Mouse (Mus musculus): ENCODE data around the gene Pim3. TPM values are rescaled to one million over a fixed set of nuclear protein-coding genes. Genes with fewer than 3 reads are reported as not detected.

The Pim3 gene
- polyA plus RNA-seq, 1 experiment from 2014 or later: 47.1 TPM

DNA sequence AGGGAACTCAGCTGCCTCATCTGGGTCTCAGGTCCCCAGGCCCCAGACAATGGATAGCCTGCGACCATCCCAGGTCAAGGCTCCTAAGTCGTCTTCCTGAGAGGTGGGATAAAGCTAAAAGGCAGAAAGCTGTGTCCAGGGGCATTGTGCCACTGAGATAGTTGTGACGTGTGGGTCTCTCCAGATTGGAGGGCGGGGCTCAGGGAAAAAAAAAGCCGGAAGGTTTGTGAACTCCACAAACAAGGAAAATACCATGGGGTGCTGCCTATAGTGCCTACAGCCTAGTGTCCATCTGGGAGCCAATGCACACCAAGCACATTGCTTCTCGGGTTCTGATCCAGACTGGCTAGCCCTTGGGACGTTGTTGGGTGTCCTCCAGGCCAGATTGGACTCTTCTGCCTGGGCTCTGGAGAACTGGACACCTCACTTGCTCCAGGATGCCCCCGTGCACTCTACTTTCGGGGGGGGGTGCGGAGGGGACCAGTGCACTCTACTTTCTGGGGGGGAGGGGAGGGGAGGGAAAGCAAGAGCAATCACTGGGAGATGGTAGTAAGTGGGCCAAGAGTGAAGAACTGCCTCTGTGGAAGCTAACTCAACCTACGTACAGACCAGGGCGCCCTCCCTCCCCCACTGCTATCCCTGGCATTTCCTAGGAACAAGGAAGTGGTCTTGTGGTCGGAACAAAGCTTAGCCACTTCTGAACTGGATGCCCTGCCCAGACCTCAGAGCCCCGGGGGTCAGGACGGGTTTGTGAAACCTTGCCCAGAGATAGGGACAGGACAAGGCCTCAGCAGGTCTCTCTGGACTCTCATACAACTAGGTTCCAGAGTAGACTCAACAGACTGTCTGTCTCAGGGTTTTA is 6.8 kb upstream of the Pim3 start:
- Histone ChIP-seq H3K36me3 (ENCODE audit: control insufficient read depth, insufficient read depth, low read length) (no peaks in the 10 kb centered on the region), H3K27me3 (ENCODE audit: control insufficient read depth, insufficient read depth, low read length) (no peaks in the 10 kb centered on the region), H3K9ac (ENCODE audit: low read length) (peak overlapping the region; percentile 30; the same call in 1 of the 2 replicates), H3K27ac (replicated peaks in 1 of 2; ENCODE audit: control insufficient read depth in 1 of 2, insufficient read depth in 1 of 2, low read depth in 2 of 2, low read length in 2 of 2) (peak overlapping the region; percentile 49 to 61; a peak in 2 of 4 replicates), H3K4me2 (ENCODE audit: low read length) (0 out of 2 replicates have a peak overlapping the region, but pooled peaks have one; percentile 32), H3K9me3 (ENCODE audit: control insufficient read depth, low read length) (no peaks in the 10 kb centered on the region), H3K4me1 (ENCODE audit: control insufficient read depth in 2 of 2, insufficient read depth in 2 of 2, low read length in 2 of 2) (peaks cover 32 to 35% of the 10 kb centered on the region in 2 experiments), H3K4me3 (ENCODE audit: control insufficient read depth in 1 of 2, insufficient read depth in 1 of 2, low read depth in 1 of 2, low read length in 2 of 2) (no peak overlapping the region)
- WGBS: 60% methylated on average over 15 of the region's 15 CpGs
- ATAC-seq (ENCODE audit: insufficient number of reproducible peaks, insufficient read depth, low FRiP score, low read depth): no peak

DNA sequence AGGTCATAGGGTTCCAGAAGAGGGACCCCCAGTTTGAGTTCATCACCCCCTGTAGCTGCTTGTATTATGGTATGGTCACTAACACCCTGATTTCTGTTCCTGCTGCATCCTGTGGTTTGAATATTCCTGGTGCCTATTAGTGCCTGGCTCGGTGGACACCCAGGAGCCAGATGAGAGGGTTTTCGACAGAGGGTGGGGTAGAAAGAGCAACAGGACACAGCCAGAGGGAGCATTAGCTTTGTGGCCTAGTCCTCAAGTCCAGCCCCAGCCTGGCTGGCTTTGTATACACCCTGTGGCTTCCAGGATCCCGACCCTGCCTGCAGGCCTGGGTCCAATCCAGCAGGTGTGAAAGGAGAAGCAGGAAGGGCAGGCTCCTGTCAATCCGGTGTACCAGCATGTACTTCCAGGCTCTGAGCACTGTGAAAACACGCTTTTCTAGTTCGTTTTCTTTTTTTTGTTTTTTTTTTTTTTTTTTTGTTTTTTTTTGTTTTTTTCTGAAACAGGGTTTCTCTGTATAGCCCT is 6.0 kb upstream of the Pim3 start:
- H3K9me3 ChIP-seq (ENCODE audit: control insufficient read depth, low read length): no peaks in the 10 kb centered on the region
- H3K4me1 ChIP-seq (ENCODE audit: control insufficient read depth in 2 of 2, insufficient read depth in 2 of 2, low read length in 2 of 2): peaks cover 25 to 28% of the 10 kb centered on the region in 2 experiments
- 0 out of 2 replicates have a peak overlapping the region, but pooled peaks have one; percentile 28 for H3K9ac ChIP-seq (ENCODE audit: low read length)
- no peak overlapping the region for H3K4me3 ChIP-seq (ENCODE audit: control insufficient read depth in 1 of 2, insufficient read depth in 1 of 2, low read depth in 1 of 2, low read length in 2 of 2)
- WGBS: 76% methylated on average over 6 of the region's 6 CpGs
- no peak overlapping the region for H3K27ac ChIP-seq (replicated peaks in 1 of 2; ENCODE audit: control insufficient read depth in 1 of 2, insufficient read depth in 1 of 2, low read depth in 2 of 2, low read length in 2 of 2)
- no peak overlapping the region for H3K4me2 ChIP-seq (ENCODE audit: low read length)
- ATAC-seq (ENCODE audit: insufficient number of reproducible peaks, insufficient read depth, low FRiP score, low read depth): no peak
- H3K27me3 ChIP-seq (ENCODE audit: control insufficient read depth, insufficient read depth, low read length): no peaks in the 10 kb centered on the region
- H3K36me3 ChIP-seq (ENCODE audit: control insufficient read depth, insufficient read depth, low read length): no peaks in the 10 kb centered on the region

DNA sequence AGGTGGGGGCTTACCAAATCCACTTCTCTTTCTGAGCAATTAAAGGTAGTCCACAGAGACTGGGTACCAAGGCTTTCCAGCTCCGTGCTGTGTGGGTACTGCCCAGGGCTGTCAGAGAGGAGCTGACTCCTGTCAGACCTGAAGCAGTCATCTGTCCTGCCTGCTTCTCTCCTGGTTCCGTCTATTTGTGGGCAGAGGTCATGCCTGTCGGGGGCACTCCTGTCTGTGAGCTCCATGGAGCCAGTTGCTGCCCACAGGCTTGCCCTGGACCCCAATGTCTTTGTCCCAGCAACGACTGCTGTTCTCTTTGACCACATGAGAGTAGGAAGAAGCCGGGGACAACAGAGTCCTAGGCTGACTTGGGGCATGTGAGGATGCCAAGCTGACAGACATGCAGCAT is 5.4 kb upstream of the Pim3 start:
- no peak overlapping the region for H3K4me3 ChIP-seq (ENCODE audit: control insufficient read depth in 1 of 2, insufficient read depth in 1 of 2, low read depth in 1 of 2, low read length in 2 of 2)
- no peak for ATAC-seq (ENCODE audit: insufficient number of reproducible peaks, insufficient read depth, low FRiP score, low read depth)
- no peaks in the 10 kb centered on the region for H3K36me3 ChIP-seq (ENCODE audit: control insufficient read depth, insufficient read depth, low read length)
- H3K9ac ChIP-seq (ENCODE audit: low read length): no peak overlapping the region
- H3K9me3 ChIP-seq (ENCODE audit: control insufficient read depth, low read length): no peaks in the 10 kb centered on the region
- H3K4me2 ChIP-seq (ENCODE audit: low read length): no peak overlapping the region
- peaks cover 28 to 29% of the 10 kb centered on the region in 2 experiments for H3K4me1 ChIP-seq (ENCODE audit: control insufficient read depth in 2 of 2, insufficient read depth in 2 of 2, low read length in 2 of 2)
- H3K27ac ChIP-seq (replicated peaks in 1 of 2; ENCODE audit: control insufficient read depth in 1 of 2, insufficient read depth in 1 of 2, low read depth in 2 of 2, low read length in 2 of 2): no peak overlapping the region
- WGBS: 85% methylated on average over 5 of the region's 5 CpGs
- H3K27me3 ChIP-seq (ENCODE audit: control insufficient read depth, insufficient read depth, low read length): no peaks in the 10 kb centered on the region

DNA sequence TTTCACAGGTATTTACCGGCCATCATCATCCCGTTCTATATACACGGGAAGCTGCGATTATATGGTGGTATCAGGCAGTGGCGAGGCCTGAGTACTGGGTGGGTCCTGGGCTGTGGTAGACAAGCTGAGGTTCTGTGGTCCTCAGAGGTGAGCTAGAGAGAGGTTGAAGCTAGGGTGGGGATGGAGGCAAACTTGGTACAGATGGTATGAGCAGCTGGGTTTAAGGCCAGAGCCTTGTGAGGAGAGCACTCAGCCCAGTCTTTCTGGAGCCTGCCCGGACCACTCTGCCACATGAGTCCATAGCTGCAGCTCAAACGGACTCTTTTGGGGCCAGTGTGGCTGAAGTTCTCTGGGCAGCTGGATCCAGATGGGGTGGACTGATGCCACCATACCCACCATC is 4.6 kb upstream of the Pim3 start:
- H3K9me3 ChIP-seq (ENCODE audit: control insufficient read depth, low read length): no peaks in the 10 kb centered on the region
- no peak overlapping the region for H3K4me2 ChIP-seq (ENCODE audit: low read length)
- H3K36me3 ChIP-seq (ENCODE audit: control insufficient read depth, insufficient read depth, low read length): no peaks in the 10 kb centered on the region
- ATAC-seq (ENCODE audit: insufficient number of reproducible peaks, insufficient read depth, low FRiP score, low read depth): no peak
- H3K4me1 ChIP-seq (ENCODE audit: control insufficient read depth in 2 of 2, insufficient read depth in 2 of 2, low read length in 2 of 2): peaks cover 29 to 30% of the 10 kb centered on the region in 2 experiments
- no peak overlapping the region for H3K27ac ChIP-seq (replicated peaks in 1 of 2; ENCODE audit: control insufficient read depth in 1 of 2, insufficient read depth in 1 of 2, low read depth in 2 of 2, low read length in 2 of 2)
- WGBS: 94% methylated on average over 7 of the region's 7 CpGs
- H3K27me3 ChIP-seq (ENCODE audit: control insufficient read depth, insufficient read depth, low read length): no peaks in the 10 kb centered on the region
- H3K9ac ChIP-seq (ENCODE audit: low read length): no peak overlapping the region
- H3K4me3 ChIP-seq (ENCODE audit: control insufficient read depth in 1 of 2, insufficient read depth in 1 of 2, low read depth in 1 of 2, low read length in 2 of 2): no peak overlapping the region

DNA sequence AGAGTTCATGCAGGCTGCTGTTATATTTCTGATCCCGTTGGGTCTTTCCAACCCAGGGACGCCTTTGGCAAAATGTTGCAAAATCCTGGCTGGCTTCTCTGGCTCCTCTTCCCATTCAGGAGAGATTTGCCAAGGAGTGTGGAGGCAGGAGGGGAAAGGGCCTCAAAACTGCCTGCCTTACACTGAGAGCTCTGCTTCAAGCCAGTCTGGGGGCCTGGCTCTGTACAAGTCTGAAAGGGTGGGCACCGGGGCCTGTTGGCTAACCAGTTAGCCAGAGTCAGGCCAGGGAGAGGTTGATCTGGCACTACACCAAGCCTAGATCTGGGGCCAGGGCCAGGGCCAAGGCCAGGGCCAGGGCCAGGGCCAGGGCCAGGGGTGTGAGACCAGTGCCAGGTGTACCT is 3.8 kb upstream of the Pim3 start:
- no peak overlapping the region for H3K9ac ChIP-seq (ENCODE audit: low read length)
- WGBS: 95% methylated on average over 3 of the region's 3 CpGs
- H3K4me3 ChIP-seq (ENCODE audit: control insufficient read depth in 1 of 2, insufficient read depth in 1 of 2, low read depth in 1 of 2, low read length in 2 of 2): no peak overlapping the region
- H3K27ac ChIP-seq (replicated peaks in 1 of 2; ENCODE audit: control insufficient read depth in 1 of 2, insufficient read depth in 1 of 2, low read depth in 2 of 2, low read length in 2 of 2): no peak overlapping the region
- H3K4me1 ChIP-seq (ENCODE audit: control insufficient read depth in 2 of 2, insufficient read depth in 2 of 2, low read length in 2 of 2): peaks cover 29 to 30% of the 10 kb centered on the region in 2 experiments
- no peaks in the 10 kb centered on the region for H3K36me3 ChIP-seq (ENCODE audit: control insufficient read depth, insufficient read depth, low read length)
- H3K9me3 ChIP-seq (ENCODE audit: control insufficient read depth, low read length): no peaks in the 10 kb centered on the region
- ATAC-seq (ENCODE audit: insufficient number of reproducible peaks, insufficient read depth, low FRiP score, low read depth): no peak
- H3K27me3 ChIP-seq (ENCODE audit: control insufficient read depth, insufficient read depth, low read length): no peaks in the 10 kb centered on the region
- no peak overlapping the region for H3K4me2 ChIP-seq (ENCODE audit: low read length)

DNA sequence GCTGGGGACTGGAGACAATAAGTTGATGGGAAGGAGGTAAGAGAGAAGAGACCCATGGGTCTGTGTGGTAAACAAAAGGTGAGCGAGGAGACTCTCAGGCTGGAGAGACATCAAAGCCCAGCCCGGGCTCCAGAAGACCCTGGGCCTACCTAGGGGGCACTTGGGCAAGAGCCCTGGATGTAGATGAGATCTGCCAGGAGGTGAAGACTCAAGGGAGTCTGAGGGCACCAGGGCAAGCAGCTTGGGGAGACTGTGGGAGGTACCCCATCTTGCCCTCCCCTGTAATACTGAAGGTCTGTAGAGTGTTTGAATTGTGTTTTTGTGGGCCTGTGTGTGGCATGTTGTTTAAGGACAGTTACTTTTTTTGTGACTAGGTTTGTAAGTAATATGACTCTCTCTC is 3.3 kb upstream of the Pim3 start:
- Histone ChIP-seq H3K27ac (replicated peaks in 1 of 2; ENCODE audit: control insufficient read depth in 1 of 2, insufficient read depth in 1 of 2, low read depth in 2 of 2, low read length in 2 of 2) (no peak overlapping the region), H3K9ac (ENCODE audit: low read length) (no peak overlapping the region)
- WGBS: 72% methylated on average over 2 of the region's 2 CpGs

DNA sequence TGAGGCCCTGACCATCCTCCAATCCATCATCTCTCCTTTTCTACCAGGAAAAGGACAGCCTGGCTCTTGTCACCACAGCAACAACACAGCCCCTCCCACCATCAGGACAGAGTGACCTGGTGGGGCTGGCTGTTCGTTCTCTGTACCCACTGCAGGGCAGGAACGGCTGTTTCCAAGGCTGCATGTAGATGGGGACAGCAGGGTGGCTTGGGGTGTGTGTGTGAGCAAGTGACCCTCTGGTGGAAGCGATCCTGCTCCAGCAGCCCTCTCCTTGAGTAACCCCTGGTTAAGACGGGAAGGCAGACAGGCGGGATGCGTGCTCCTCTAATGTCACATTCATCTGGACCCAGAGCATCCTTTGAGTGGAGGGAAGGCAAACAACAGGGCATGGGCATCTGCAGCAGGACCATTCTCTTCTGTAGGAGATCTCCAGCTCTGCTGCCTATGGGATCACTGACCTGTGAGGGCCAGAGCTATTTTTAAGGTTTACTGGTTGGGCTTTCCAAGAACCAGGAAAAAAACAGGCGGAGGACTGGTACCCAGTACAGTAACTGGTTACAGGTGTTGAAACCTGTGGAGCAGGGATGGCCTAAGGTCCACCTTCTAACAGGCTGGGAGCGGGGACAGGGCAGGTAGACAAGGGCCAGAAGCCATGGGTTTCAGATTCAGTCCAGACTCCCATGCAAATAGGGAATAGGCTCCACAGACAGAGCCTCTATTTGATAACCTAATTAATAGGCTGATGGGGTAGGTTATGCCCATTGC is 2.6 kb upstream of the Pim3 start:
- peaks cover 3% of the 10 kb centered on the region for H3K36me3 ChIP-seq (ENCODE audit: control insufficient read depth, insufficient read depth, low read length)
- no peak overlapping the region for H3K4me3 ChIP-seq (ENCODE audit: control insufficient read depth in 1 of 2, insufficient read depth in 1 of 2, low read depth in 1 of 2, low read length in 2 of 2)
- no peak for ATAC-seq (ENCODE audit: insufficient number of reproducible peaks, insufficient read depth, low FRiP score, low read depth)
- WGBS: 62% methylated on average over 8 of the region's 8 CpGs
- no peak overlapping the region for H3K9ac ChIP-seq (ENCODE audit: low read length)
- no peak overlapping the region for H3K4me2 ChIP-seq (ENCODE audit: low read length)
- H3K9me3 ChIP-seq (ENCODE audit: control insufficient read depth, low read length): no peaks in the 10 kb centered on the region
- no peak overlapping the region for H3K27ac ChIP-seq (replicated peaks in 1 of 2; ENCODE audit: control insufficient read depth in 1 of 2, insufficient read depth in 1 of 2, low read depth in 2 of 2, low read length in 2 of 2)
- H3K4me1 ChIP-seq (ENCODE audit: control insufficient read depth in 2 of 2, insufficient read depth in 2 of 2, low read length in 2 of 2): peaks cover 25 to 28% of the 10 kb centered on the region in 2 experiments
- no peaks in the 10 kb centered on the region for H3K27me3 ChIP-seq (ENCODE audit: control insufficient read depth, insufficient read depth, low read length)

More for the DNA sequence above, 3.3 kb upstream of the Pim3 start:
- no peak for ATAC-seq (ENCODE audit: insufficient number of reproducible peaks, insufficient read depth, low FRiP score, low read depth)
- Histone ChIP-seq H3K27me3 (ENCODE audit: control insufficient read depth, insufficient read depth, low read length) (no peaks in the 10 kb centered on the region), H3K4me1 (ENCODE audit: control insufficient read depth in 2 of 2, insufficient read depth in 2 of 2, low read length in 2 of 2) (peaks cover 29 to 30% of the 10 kb centered on the region in 2 experiments), H3K36me3 (ENCODE audit: control insufficient read depth, insufficient read depth, low read length) (no peaks in the 10 kb centered on the region), H3K4me3 (ENCODE audit: control insufficient read depth in 1 of 2, insufficient read depth in 1 of 2, low read depth in 1 of 2, low read length in 2 of 2) (no peak overlapping the region), H3K9me3 (ENCODE audit: control insufficient read depth, low read length) (no peaks in the 10 kb centered on the region), H3K4me2 (ENCODE audit: low read length) (no peak overlapping the region)

All from heart, embryonic 14.5 days (tissue).